9 mouse cellular contexts compared by ENCODE assay signal in genomic region chr13:23425505-23425904, GRCm38 (mm10). TPM values are rescaled to one million over a fixed set of nuclear protein-coding genes. Genes with fewer than 3 reads are reported as not detected.
A peak's percentile ranks its signal among the peaks of the same experiment; 100 is the strongest.
DNase-seq lines count a peak whose midpoint lies in the region; ATAC-seq and TF ChIP-seq lines count a peak whose summit lies in the region.
"Had no signal": no experiment of that assay in that cellular context is flagged by ENCODE, and none has a peak within 500 bp of the region (broad histone marks: within the 10 kb centered on the region; RNA-seq: fewer than 3 reads in every experiment).

No protein-coding gene starts in this region.

- no peaks in the 10 kb centered on the region for H3K27me3 ChIP-seq in hindbrain, embryonic 11.5 days (ENCODE audit: control insufficient read depth, insufficient read depth, low read length)
- no peaks in the 10 kb centered on the region for H3K27me3 ChIP-seq in midbrain, embryonic 12.5 days

- H3K9ac ChIP-seq in hindbrain, embryonic 11.5 days (ENCODE audit: low read depth, low read length) = no peak overlapping the region
- no peak overlapping the region for H3K9ac ChIP-seq in midbrain, embryonic 12.5 days (replicated peaks)

- 1% methylated on average over 9 of the region's 9 CpGs for WGBS in hindbrain, embryonic 11.5 days
- WGBS in midbrain, embryonic 12.5 days = 2% methylated on average over 9 of the region's 9 CpGs

- intact Hi-C loops in left cerebral cortex, adult 2 months (cut with DNase I) = no loop called here

- no peak overlapping the region for H3K27ac ChIP-seq in hindbrain, embryonic 11.5 days (ENCODE audit: low read depth, low read length)
- no peak overlapping the region for H3K27ac ChIP-seq in left cerebral cortex, adult 2 months
- no peak overlapping the region for H3K27ac ChIP-seq in midbrain, embryonic 12.5 days (replicated peaks)
- H3K27ac ChIP-seq: macrophage had no signal

- no peak overlapping the region for H3K4me2 ChIP-seq in hindbrain, embryonic 11.5 days (replicated peaks; ENCODE audit: low read depth, low read length)
- H3K4me2 ChIP-seq in midbrain, embryonic 12.5 days (replicated peaks) = 0 out of 2 replicates have a peak overlapping the region, but pooled peaks have one; percentile 93

- H3K9me3 ChIP-seq in hindbrain, embryonic 11.5 days (ENCODE audit: control insufficient read depth, low read length) = no peaks in the 10 kb centered on the region
- no peaks in the 10 kb centered on the region for H3K9me3 ChIP-seq in midbrain, embryonic 12.5 days

- no peak overlapping the region for H3K4me3 ChIP-seq in hindbrain, embryonic 11.5 days (ENCODE audit: low read depth, low read length)
- no peak overlapping the region for H3K4me3 ChIP-seq in left cerebral cortex, adult 2 months
- no peak overlapping the region for H3K4me3 ChIP-seq in midbrain, embryonic 12.5 days

- no peak for TF ChIP-seq CTCF in left cerebral cortex, adult 2 months (IDR thresholded peaks at IDR 0.05)

- H3K36me3 ChIP-seq in hindbrain, embryonic 11.5 days (ENCODE audit: control insufficient read depth, insufficient read depth, low read length) = 0 out of 2 replicates have a peak, but pooled peaks cover 2% of the 10 kb centered on the region
- peaks cover 19% of the 10 kb centered on the region for H3K36me3 ChIP-seq in midbrain, embryonic 12.5 days

- H3K4me1 ChIP-seq in hindbrain, embryonic 11.5 days (replicated peaks; ENCODE audit: control insufficient read depth, insufficient read depth, low read length) = 0 out of 2 replicates have a peak, but pooled peaks cover 3% of the 10 kb centered on the region
- H3K4me1 ChIP-seq in midbrain, embryonic 12.5 days = peaks cover 23% of the 10 kb centered on the region

- DNase-seq in gastrocnemius, adult 18-20 months (ENCODE audit: low spot score) = peak; percentile 52
- no peak for DNase-seq in gastrocnemius, postnatal 25 days
- DNase-seq in NIH3T3 (ENCODE audit: low read depth) = peak; percentile 88
- peak; percentile 90 for DNase-seq in embryo, embryonic 9.5 days (ENCODE audit: extremely low spot score)
- peak; percentile 83 for DNase-seq in hindbrain, embryonic 11.5 days (ENCODE audit: low spot score)
- DNase-seq in left cerebral cortex, adult 2 months (ENCODE audit: extremely low spot score in 1 of 2, low spot score in 2 of 2) = peak; percentile 61 to 77
- peak; percentile 70 for DNase-seq in thymus, postnatal 14 days

- ATAC-seq in hindbrain, embryonic 11.5 days (ENCODE audit: low FRiP score) = no peak
- ATAC-seq in midbrain, embryonic 12.5 days (ENCODE audit: low FRiP score, low read depth) = no peak

RNA-seq across cellular contexts. Expression of gene Abt1, which starts 1.8 kb away (rescaled TPM):
- total RNA-seq in gastrocnemius, adult 18-20 months (2021) = 1 to 10 TPM; 3.8 to 4.2 TPM
- total RNA-seq in gastrocnemius, postnatal 25 days (2021) = 1 to 10 TPM; 2.9 to 3.7 TPM
- polyA plus RNA-seq in hindbrain, embryonic 11.5 days (2014; fragmentation: Nextera tagmentation; extraction: Ambion mirVana) = 12.1 and 13.4 TPM in 2 replicates
- 1 to 10 TPM; 8.9 to 9.8 TPM for total RNA-seq in left cerebral cortex, adult 2 months (2021)
- polyA plus RNA-seq in midbrain, embryonic 12.5 days (2016; fragmentation: Nextera tagmentation; extraction: Ambion mirVana) = 10.1 and 12.3 TPM in 2 replicates

RNA-seq across cellular contexts. Expression of gene Btn1a1, which starts 40.2 kb away (rescaled TPM):
- total RNA-seq in gastrocnemius, adult 18-20 months (2021) = not detected
- not detected for total RNA-seq in gastrocnemius, postnatal 25 days (2021)
- polyA plus RNA-seq in hindbrain, embryonic 11.5 days (2014; fragmentation: Nextera tagmentation; extraction: Ambion mirVana) = not detected in 2 replicates
- not detected for total RNA-seq in left cerebral cortex, adult 2 months (2021)
- polyA plus RNA-seq in midbrain, embryonic 12.5 days (2016; fragmentation: Nextera tagmentation; extraction: Ambion mirVana) = not detected in 2 replicates
- polyA plus RNA-seq: macrophage had no signal

RNA-seq across cellular contexts. Expression of gene Zfp322a, which starts 56.5 kb away (rescaled TPM):
- 10 to 100 TPM in 1 of 2 experiments, 1 to 10 TPM in 1; 9.9 to 11.7 TPM for total RNA-seq in gastrocnemius, adult 18-20 months (2021)
- total RNA-seq in gastrocnemius, postnatal 25 days (2021) = 10 to 100 TPM in 1 of 2 experiments, 1 to 10 TPM in 1; 8.8 to 10.3 TPM
- 65.0 and 65.6 TPM in 2 replicates for polyA plus RNA-seq in hindbrain, embryonic 11.5 days (2014; fragmentation: Nextera tagmentation; extraction: Ambion mirVana)
- total RNA-seq in left cerebral cortex, adult 2 months (2021) = 10 to 100 TPM; 29.8 to 33.3 TPM
- 66.1 and 66.9 TPM in 2 replicates for polyA plus RNA-seq in midbrain, embryonic 12.5 days (2016; fragmentation: Nextera tagmentation; extraction: Ambion mirVana)
